Mouse (Mus musculus): ENCODE results near the gene Abcc5. TPM values are rescaled to one million over a fixed set of nuclear protein-coding genes. Genes with fewer than 3 reads are reported as not detected.
A peak's percentile ranks its signal among the peaks of the same experiment; 100 is the strongest.

Abcc5 gene
- total RNA-seq, 1 experiment from 2014 or later = 27.7 TPM

DNA sequence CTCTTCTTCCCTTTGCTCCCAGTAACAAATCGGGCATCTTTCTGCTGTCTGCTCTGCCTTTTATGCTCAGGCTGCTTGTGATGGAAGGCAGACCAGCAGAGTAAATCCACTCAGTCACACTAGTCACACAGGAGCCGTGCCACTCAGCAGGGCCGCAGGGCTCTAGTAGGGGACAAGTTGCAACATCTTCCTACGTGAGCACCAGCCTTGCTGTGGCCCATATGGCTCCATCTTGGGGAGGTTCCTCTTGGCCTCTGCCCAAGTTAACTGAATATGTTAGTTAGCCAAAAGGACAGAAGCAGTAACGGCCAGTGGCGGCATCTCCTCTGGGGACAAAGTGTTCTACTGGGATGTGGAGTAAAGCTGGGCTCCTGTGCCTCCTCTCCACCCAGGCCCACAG, 109.4 kb downstream of the Abcc5 start:
- peak; percentile 7 to 64; a peak in 1 of 4 replicates for ATAC-seq (replicated peaks in 1 of 2; ENCODE audit: insufficient read depth in 1 of 2, low FRiP score in 2 of 2, low TSS enrichment in 1 of 2, low read depth in 1 of 2, poor library complexity in 2 of 2, severe bottlenecking in 2 of 2)

DNA sequence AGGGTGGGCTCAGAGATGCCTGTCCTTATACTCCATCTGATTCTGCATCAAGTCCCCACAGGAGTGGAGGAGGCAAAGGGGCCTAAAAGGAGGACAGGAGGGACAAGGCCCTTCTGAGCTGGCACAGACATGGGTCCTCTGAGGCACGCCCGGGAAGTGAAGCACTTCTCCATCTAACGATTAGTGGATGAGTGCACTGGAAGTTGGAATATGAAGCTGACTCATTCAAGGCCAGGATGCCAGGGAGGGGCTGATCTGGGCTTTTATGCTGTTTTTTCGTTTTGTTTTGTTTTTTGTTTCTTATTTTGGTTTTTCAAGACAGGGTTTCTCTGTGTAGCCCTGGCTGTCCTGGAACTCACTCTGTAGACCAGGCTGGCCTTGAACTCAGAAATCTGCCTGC, 110.9 kb downstream of the Abcc5 start:
- ATAC-seq (replicated peaks in 1 of 2; ENCODE audit: insufficient read depth in 1 of 2, low FRiP score in 2 of 2, low TSS enrichment in 1 of 2, low read depth in 1 of 2, poor library complexity in 2 of 2, severe bottlenecking in 2 of 2) = no peak

DNA sequence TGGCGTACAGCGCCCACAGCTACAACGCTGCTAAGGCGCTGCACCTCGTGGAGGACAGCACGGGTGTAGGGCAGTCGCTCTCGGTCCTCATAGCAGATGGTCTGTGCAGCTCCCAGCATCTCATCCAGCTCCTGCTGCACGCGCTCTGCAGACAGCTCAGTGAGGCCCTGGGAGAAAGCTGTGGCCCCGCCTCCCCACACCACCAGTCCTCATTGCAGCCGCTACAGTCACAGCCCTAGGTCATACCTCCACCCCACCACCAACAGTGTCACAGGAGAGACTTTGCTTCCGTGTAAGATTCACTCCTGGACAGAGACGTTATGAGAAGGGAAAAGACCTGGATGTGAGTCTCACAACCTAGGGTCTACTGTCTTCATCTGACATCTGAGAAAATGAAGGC, 113.9 kb downstream of the Abcc5 start:
- ATAC-seq (replicated peaks in 1 of 2; ENCODE audit: insufficient read depth in 1 of 2, low FRiP score in 2 of 2, low TSS enrichment in 1 of 2, low read depth in 1 of 2, poor library complexity in 2 of 2, severe bottlenecking in 2 of 2) = no peak

- ATAC-seq (replicated peaks in 1 of 2; ENCODE audit: insufficient read depth in 1 of 2, low FRiP score in 2 of 2, low TSS enrichment in 1 of 2, low read depth in 1 of 2, poor library complexity in 2 of 2, severe bottlenecking in 2 of 2) = peak; percentile 79 to 91
Observed at GRCm38 (mm10) chr16:20301770-20302649, 124.2 kb downstream of the Abcc5 start, which contains the start of gene Parl. Gene Parl, minus strand, starts transcription at chr16:20302387.

DNA sequence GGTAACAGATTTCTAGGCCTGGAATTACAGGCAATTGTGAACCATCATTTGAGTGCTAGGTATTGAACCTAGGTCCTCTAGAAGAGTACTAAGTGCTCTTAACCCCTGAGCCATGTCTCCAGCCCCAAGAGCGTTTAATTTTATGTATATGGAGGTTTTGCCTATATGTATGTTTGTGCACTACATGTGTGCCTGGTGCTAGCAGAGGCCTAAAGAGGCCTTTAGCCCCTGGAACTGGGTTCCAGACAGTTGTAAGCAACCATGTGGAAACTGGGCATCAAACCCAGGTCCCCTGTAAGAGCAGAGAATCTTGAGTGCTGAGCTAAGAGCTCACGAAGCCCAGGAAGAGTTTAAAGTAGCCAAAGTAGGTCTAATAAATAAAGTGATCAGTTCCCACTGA, 126.1 kb downstream of the Abcc5 start:
- no peak for ATAC-seq (replicated peaks in 1 of 2; ENCODE audit: insufficient read depth in 1 of 2, low FRiP score in 2 of 2, low TSS enrichment in 1 of 2, low read depth in 1 of 2, poor library complexity in 2 of 2, severe bottlenecking in 2 of 2)

Other genes starting within 250 kb of the Abcc5 start
- gene Map6d1, start 185.0 kb downstream of the Abcc5 start, total RNA-seq (2017) = not detected in 2 replicates
- gene Parl, start 124.0 kb downstream of the Abcc5 start, total RNA-seq (2017) = 78.4 and 234 TPM in 2 replicates
- 0.13 and 2.3 TPM in 2 replicates for gene Cyp2ab1, start 101.0 kb downstream of the Abcc5 start, total RNA-seq (2017)
- gene Eif2b5, start 72.4 kb upstream of the Abcc5 start, total RNA-seq (2017) = 67.2 and 69.9 TPM in 2 replicates
- 3.2 and 4.4 TPM in 2 replicates for gene Dvl3, start 90.6 kb upstream of the Abcc5 start, total RNA-seq (2017)
- gene Ap2m1, start 109.1 kb upstream of the Abcc5 start, total RNA-seq (2017) = 155 and 177 TPM in 2 replicates
- gene Abcf3, start 122.2 kb upstream of the Abcc5 start, total RNA-seq (2017) = 33.3 and 49.2 TPM in 2 replicates
- 0.10 TPM in 1 of 2 replicates, not detected in the other for gene Vwa5b2, start 163.1 kb upstream of the Abcc5 start, total RNA-seq (2017)
- 7.0 and 9.0 TPM in 2 replicates for gene Eef1akmt4, start 185.2 kb upstream of the Abcc5 start, total RNA-seq (2017)
- gene Gm49333, start 185.2 kb upstream of the Abcc5 start, total RNA-seq (2017) = not detected in 2 replicates
- 9.8 and 18.9 TPM in 2 replicates for gene Alg3, start 185.3 kb upstream of the Abcc5 start, total RNA-seq (2017)
- 0.25 TPM in 1 of 2 replicates, not detected in the other for gene Camk2n2, start 194.9 kb upstream of the Abcc5 start, total RNA-seq (2017)
- 0.38 and 3.0 TPM in 2 replicates for gene Ece2, start 203.4 kb upstream of the Abcc5 start, total RNA-seq (2017)
- gene Psmd2, start 225.3 kb upstream of the Abcc5 start, total RNA-seq (2017) = 136 and 211 TPM in 2 replicates
- gene Eif4g1, start 241.9 kb upstream of the Abcc5 start, total RNA-seq (2017) = 212 and 290 TPM in 2 replicates

Measured in hematopoietic stem cell, adult 5-6 weeks (primary cell).